In the genomic region with DNA sequence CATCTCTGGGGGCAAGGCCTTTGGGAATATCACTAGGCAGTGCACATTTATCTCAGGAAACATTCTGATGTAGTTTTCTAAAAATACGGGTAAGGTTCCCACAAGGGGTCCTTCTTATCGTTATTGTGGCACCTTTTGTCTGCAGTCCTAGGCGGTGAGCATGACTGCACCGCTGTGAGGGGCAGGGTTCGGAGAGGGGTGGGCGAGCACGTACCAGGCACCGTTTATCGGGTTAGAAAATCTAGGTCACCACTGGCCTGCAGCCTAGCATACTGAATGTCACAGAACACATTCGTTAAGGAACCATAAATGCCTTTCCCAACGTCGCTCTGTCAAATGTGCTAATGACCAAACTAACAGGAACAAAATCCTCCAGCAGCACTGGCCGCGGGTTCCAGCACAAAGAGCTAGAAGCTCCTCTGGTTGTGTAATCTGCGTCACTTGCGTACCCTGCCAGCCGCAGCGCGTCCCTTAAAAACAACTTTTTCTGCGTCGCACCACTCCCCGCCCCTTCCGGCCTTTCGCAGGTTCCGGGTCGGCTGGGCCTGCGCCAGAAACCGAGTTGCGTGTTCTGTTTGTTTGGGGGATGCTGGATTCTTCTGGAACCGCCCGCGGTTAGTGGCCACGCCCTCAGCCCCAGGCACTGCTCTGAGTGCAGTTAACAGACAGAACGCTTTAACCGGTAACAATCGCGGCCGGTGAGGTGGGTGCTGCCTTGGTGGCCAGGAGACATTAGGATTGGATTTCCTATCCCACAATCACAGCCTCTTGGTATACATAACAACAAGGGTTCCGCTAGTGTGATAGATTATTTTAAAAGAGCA, we compare ENCODE assay signal across 8 mouse cellular contexts. TPM values are rescaled to one million over a fixed set of nuclear protein-coding genes. Genes with fewer than 3 reads are reported as not detected.
DNase-seq lines count a peak whose midpoint lies in the region; ATAC-seq and TF ChIP-seq lines count a peak whose summit lies in the region.

Gene Lrrc61, plus strand, starts transcription at position 517 of the 824 bp plus-strand sequence.

- intact Hi-C loops in heart, adult 2 months (cut with DNase I): loop anchor here (5.0 kb wide), 1 partner anchor 107 kb away; the partner anchor contains the start of genes Sspo and Zfp467

- H3K4me2 ChIP-seq in embryonic facial prominence, embryonic 15.5 days (replicated peaks): peak within 1 kb of the TSS; percentile 71
- H3K4me2 ChIP-seq in limb, embryonic 11.5 days (ENCODE audit: low read depth, severe bottlenecking): peak within 1 kb of the TSS; percentile 68
- peak within 1 kb of the TSS; percentile 74 for H3K4me2 ChIP-seq in midbrain, embryonic 13.5 days (replicated peaks)

- H3K4me1 ChIP-seq in bone marrow, adult 2 months (ENCODE audit: control insufficient read depth, insufficient read depth, low read length): no peaks in the 10 kb centered on the region
- peaks cover 14% of the 10 kb centered on the region; the same call in 1 of the 2 replicates for H3K4me1 ChIP-seq in embryonic facial prominence, embryonic 15.5 days
- peaks cover 6% of the 10 kb centered on the region for H3K4me1 ChIP-seq in heart, adult 2 months (ENCODE audit: control insufficient read depth, insufficient read depth, low read length)
- H3K4me1 ChIP-seq in kidney, adult 2 months (ENCODE audit: control insufficient read depth, insufficient read depth, low read length): peaks cover 13% of the 10 kb centered on the region
- peaks cover 3% of the 10 kb centered on the region; the same call in 1 of the 2 replicates for H3K4me1 ChIP-seq in limb, embryonic 11.5 days (ENCODE audit: control insufficient read depth, insufficient read depth, low read length)
- H3K4me1 ChIP-seq in midbrain, embryonic 13.5 days (replicated peaks): peaks cover 21% of the 10 kb centered on the region
- peaks cover 8% of the 10 kb centered on the region; the same call in 1 of the 2 replicates for H3K4me1 ChIP-seq in small intestine, adult 2 months (ENCODE audit: control insufficient read depth, insufficient read depth, insufficient read length, low read length)

- ATAC-seq in embryonic facial prominence, embryonic 15.5 days (ENCODE audit: insufficient number of reproducible peaks, low FRiP score, low TSS enrichment, low read depth): peak; percentile 89
- peak; percentile 89 for ATAC-seq in limb, embryonic 11.5 days (ENCODE audit: insufficient number of reproducible peaks, low FRiP score, low TSS enrichment, low read depth)
- ATAC-seq in midbrain, embryonic 13.5 days: peak; percentile 93

- TF ChIP-seq EP300 in heart, adult 2 months (IDR thresholded peaks at IDR 0.05; ENCODE audit: insufficient read depth, low read depth, low read length): peak; percentile 90

- H3K27ac ChIP-seq in bone marrow, adult 2 months (ENCODE audit: control insufficient read depth, insufficient read depth, low read depth, low read length, poor library complexity): peak within 1 kb of the TSS; percentile 92
- H3K27ac ChIP-seq in embryonic facial prominence, embryonic 15.5 days (replicated peaks): peak within 1 kb of the TSS; percentile 98
- peak within 1 kb of the TSS; percentile 99 for H3K27ac ChIP-seq in heart, adult 2 months
- H3K27ac ChIP-seq in kidney, adult 2 months (ENCODE audit: insufficient read depth, low read depth, low read length): peak within 1 kb of the TSS; percentile 99
- H3K27ac ChIP-seq in limb, embryonic 11.5 days (replicated peaks; ENCODE audit: low read depth, low read length): peak within 1 kb of the TSS; percentile 93
- H3K27ac ChIP-seq in midbrain, embryonic 13.5 days: peak within 1 kb of the TSS; percentile 97
- H3K27ac ChIP-seq in small intestine, adult 2 months (ENCODE audit: insufficient read depth, low read depth, low read length): peak within 1 kb of the TSS; percentile 91

- H3K9ac ChIP-seq in embryonic facial prominence, embryonic 15.5 days: peak within 1 kb of the TSS; percentile 57
- peak within 1 kb of the TSS; percentile 89 for H3K9ac ChIP-seq in heart, adult 2 months (ENCODE audit: low read depth, low read length)
- H3K9ac ChIP-seq in limb, embryonic 11.5 days (ENCODE audit: low read length): peak within 1 kb of the TSS; percentile 76
- H3K9ac ChIP-seq in midbrain, embryonic 13.5 days (replicated peaks): peak within 1 kb of the TSS; percentile 85

- peak; percentile 57; the same call in 1 of the 2 replicates for TF ChIP-seq POLR2A in bone marrow, adult 2 months (IDR thresholded peaks at IDR 0.05; ENCODE audit: borderline replicate concordance, control insufficient read depth, low read depth, low read length)
- peak; percentile 99 for TF ChIP-seq POLR2A in heart, adult 2 months (IDR thresholded peaks at IDR 0.05; ENCODE audit: insufficient read depth, low read depth, low read length)
- peak; percentile 37 for TF ChIP-seq POLR2A in kidney, adult 2 months (IDR thresholded peaks at IDR 0.05; ENCODE audit: low read depth, low read length)
- TF ChIP-seq POLR2A in small intestine, adult 2 months (IDR thresholded peaks at IDR 0.05; ENCODE audit: low read depth, low read length): peak; percentile 69; the same call in 1 of the 2 replicates

- H3K27me3 ChIP-seq in embryonic facial prominence, embryonic 15.5 days: no peaks in the 10 kb centered on the region
- H3K27me3 ChIP-seq in heart, adult 2 months (ENCODE audit: control insufficient read depth, insufficient read depth, low read length): no peaks in the 10 kb centered on the region
- no peaks in the 10 kb centered on the region for H3K27me3 ChIP-seq in kidney, adult 2 months (replicated peaks; ENCODE audit: control insufficient read depth, insufficient read depth, low read length)
- no peaks in the 10 kb centered on the region for H3K27me3 ChIP-seq in limb, embryonic 11.5 days (ENCODE audit: control insufficient read depth, insufficient read depth, low read length)
- H3K27me3 ChIP-seq in midbrain, embryonic 13.5 days: no peaks in the 10 kb centered on the region
- H3K27me3 ChIP-seq in small intestine, adult 2 months (ENCODE audit: control insufficient read depth, insufficient read depth, low read length): no peaks in the 10 kb centered on the region

- TF ChIP-seq CTCF in bone marrow, adult 2 months (IDR thresholded peaks at IDR 0.05; ENCODE audit: control insufficient read depth, insufficient read depth, low read length): no peak
- TF ChIP-seq CTCF in heart, adult 2 months (IDR thresholded peaks at IDR 0.05): no peak; the same call in 1 of the 2 replicates
- no peak for TF ChIP-seq CTCF in kidney, adult 2 months (conservative IDR thresholded peaks at IDR 0.05; ENCODE audit: insufficient read depth, insufficient read length, low read depth, low read length)
- no peak for TF ChIP-seq CTCF in small intestine, adult 2 months (IDR thresholded peaks at IDR 0.05; ENCODE audit: extremely low read depth, insufficient read length, insufficient replicate concordance, low read depth, low read length)

- H3K36me3 ChIP-seq in embryonic facial prominence, embryonic 15.5 days: peaks cover under 1% of the 10 kb centered on the region; the same call in 1 of the 2 replicates
- H3K36me3 ChIP-seq in heart, adult 2 months (ENCODE audit: control insufficient read depth, insufficient read depth, low read length): no peaks in the 10 kb centered on the region
- no peaks in the 10 kb centered on the region for H3K36me3 ChIP-seq in kidney, adult 2 months (ENCODE audit: control insufficient read depth, insufficient read depth, low read length)
- H3K36me3 ChIP-seq in limb, embryonic 11.5 days (ENCODE audit: control insufficient read depth, insufficient read depth, low read length): no peaks in the 10 kb centered on the region
- H3K36me3 ChIP-seq in midbrain, embryonic 13.5 days: peaks cover 19% of the 10 kb centered on the region
- H3K36me3 ChIP-seq in small intestine, adult 2 months (ENCODE audit: control insufficient read depth, insufficient read depth, low read length): no peaks in the 10 kb centered on the region

- H3K79me2 ChIP-seq in heart, adult 2 months (replicated peaks; ENCODE audit: control insufficient read depth, insufficient read depth, low read length): no peaks in the 10 kb centered on the region

- H3K9me3 ChIP-seq in embryonic facial prominence, embryonic 15.5 days (replicated peaks): no peaks in the 10 kb centered on the region
- no peaks in the 10 kb centered on the region for H3K9me3 ChIP-seq in limb, embryonic 11.5 days (ENCODE audit: control insufficient read depth, low read length)
- H3K9me3 ChIP-seq in midbrain, embryonic 13.5 days: no peaks in the 10 kb centered on the region

- under 1% methylated on average over 39 of the region's 39 CpGs for WGBS in bone marrow, adult 2 months
- under 1% methylated on average over 39 of the region's 39 CpGs for WGBS in embryonic facial prominence, embryonic 15.5 days
- WGBS in heart, adult 2 months: under 1% methylated on average over 39 of the region's 39 CpGs
- WGBS in kidney, adult 2 months: under 1% methylated on average over 39 of the region's 39 CpGs
- WGBS in limb, embryonic 11.5 days: 3% methylated on average over 39 of the region's 39 CpGs
- WGBS in midbrain, embryonic 13.5 days: under 1% methylated on average over 39 of the region's 39 CpGs
- WGBS in small intestine, adult 2 months: 1% methylated on average over 39 of the region's 39 CpGs

- DNase-seq in 3134 (ENCODE audit: extremely low read depth, insufficient read length, low spot score): peak; percentile 88
- DNase-seq in heart, adult 2 months: peak; percentile 97 to 98
- DNase-seq in kidney, adult 2 months: peak; percentile 99
- peak; percentile 93 for DNase-seq in limb, embryonic 11.5 days (ENCODE audit: low spot score)

- peak within 1 kb of the TSS; percentile 90 for H3K4me3 ChIP-seq in bone marrow, adult 2 months (replicated peaks; ENCODE audit: control insufficient read depth, low read depth, low read length)
- H3K4me3 ChIP-seq in embryonic facial prominence, embryonic 15.5 days (replicated peaks): peak within 1 kb of the TSS; percentile 53
- H3K4me3 ChIP-seq in heart, adult 2 months: peak within 1 kb of the TSS; percentile 59
- H3K4me3 ChIP-seq in kidney, adult 2 months (ENCODE audit: insufficient read depth, low read depth, low read length): peak within 1 kb of the TSS; percentile 64
- H3K4me3 ChIP-seq in limb, embryonic 11.5 days (ENCODE audit: low read depth, low read length): peak within 1 kb of the TSS; percentile 32
- H3K4me3 ChIP-seq in midbrain, embryonic 13.5 days (replicated peaks): peak within 1 kb of the TSS; percentile 52
- peak within 1 kb of the TSS; percentile 64 for H3K4me3 ChIP-seq in small intestine, adult 2 months (ENCODE audit: low read depth, low read length)

RNA-seq across cellular contexts. Expression of gene Lrrc61, which starts in this region (rescaled TPM):
- polyA plus RNA-seq in bone marrow, adult 2 months (2011; ENCODE audit: insufficient read depth, insufficient read length, low replicate concordance, missing spikeins): 2.2 and 4.9 TPM in 2 replicates
- polyA plus RNA-seq in embryonic facial prominence, embryonic 15.5 days (2015; fragmentation: Nextera tagmentation; extraction: Ambion mirVana): 11.8 and 13.7 TPM in 2 replicates
- total RNA-seq in heart, adult 2 months (2021): 10 to 100 TPM; 14.9 to 16.6 TPM
- polyA plus RNA-seq in heart, adult 2 months (2012; rRNA removed): 13.9 and 19.8 TPM in 2 replicates
- 35.3 and 36.5 TPM in 2 replicates for polyA plus RNA-seq in kidney, adult 2 months (2012; rRNA removed)
- polyA plus RNA-seq in limb, embryonic 11.5 days (2014; fragmentation: Nextera tagmentation; extraction: Ambion mirVana): 12.4 and 14.6 TPM in 2 replicates
- 20.8 and 21.2 TPM in 2 replicates for polyA plus RNA-seq in midbrain, embryonic 13.5 days (2015; fragmentation: Nextera tagmentation; extraction: Ambion mirVana)
- 8.7 and 12.4 TPM in 2 replicates for polyA plus RNA-seq in small intestine, adult 2 months (2012; rRNA removed)

Comparison
In these comparisons a context has a peak if more than half of its experiments do, and no peak if none do; other contexts are left out.
1. Peak in every context shown above with its lines: DNase-seq, ATAC-seq, H3K4me3 ChIP-seq and H3K27ac ChIP-seq.
2. H3K4me3 ChIP-seq: peak in every context shown above with its lines; median percentile 90 in bone marrow, adult 2 months; 64 in kidney, adult 2 months; 64 in small intestine, adult 2 months; 59 in heart, adult 2 months; 53 in embryonic facial prominence, embryonic 15.5 days; 52 in midbrain, embryonic 13.5 days; 32 in limb, embryonic 11.5 days.
3. POLR2A ChIP-seq: peak in every context shown above with its lines; median percentile 99 in heart, adult 2 months; 69 in small intestine, adult 2 months; 57 in bone marrow, adult 2 months; 37 in kidney, adult 2 months.